Mouse (Mus musculus): ENCODE data around the gene 1110032A03Rik.

The 1110032A03Rik gene

DNA sequence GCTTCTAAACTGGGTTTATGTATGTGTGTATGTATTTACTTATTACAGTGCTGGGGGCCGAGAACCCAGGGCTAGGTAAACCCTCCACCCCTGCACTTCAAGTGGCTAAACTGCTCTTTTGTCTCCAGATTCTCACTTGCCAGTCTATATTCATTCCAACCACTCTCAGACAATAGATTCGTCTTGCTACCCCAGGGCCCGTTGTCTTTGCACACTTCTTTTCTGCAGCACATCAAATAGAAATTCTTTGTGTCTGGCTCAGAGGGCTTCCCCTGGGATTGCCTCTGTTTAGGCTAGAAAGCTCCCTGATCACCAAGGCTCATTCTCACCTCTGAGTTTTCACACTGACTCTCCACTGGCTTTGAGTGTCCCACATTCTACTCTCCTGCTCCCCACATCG, 42.8 kb downstream of the 1110032A03Rik start:
- DNase-seq (ENCODE audit: low read depth) = no peak

DNA sequence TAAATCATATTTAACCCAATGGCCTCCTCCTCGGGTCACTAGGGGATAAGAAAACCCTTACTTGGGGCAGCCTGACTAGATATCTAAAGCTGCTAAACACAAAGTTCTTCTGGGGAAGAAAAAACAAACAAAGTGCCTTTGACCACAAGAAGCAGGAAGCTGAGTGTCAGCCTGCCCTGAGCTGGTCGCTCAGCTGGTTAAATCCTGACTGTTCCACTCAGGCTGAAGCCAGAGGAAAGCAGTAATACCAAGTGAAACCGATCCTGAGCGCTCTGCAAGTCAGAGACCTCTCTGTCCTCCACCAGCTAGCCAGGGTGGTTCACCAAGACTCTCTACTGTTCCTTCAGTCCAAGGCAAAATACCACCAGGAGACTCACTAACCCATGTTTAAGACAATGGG, 45.7 kb downstream of the 1110032A03Rik start:
- DNase-seq (ENCODE audit: low read depth) = no peak

DNA sequence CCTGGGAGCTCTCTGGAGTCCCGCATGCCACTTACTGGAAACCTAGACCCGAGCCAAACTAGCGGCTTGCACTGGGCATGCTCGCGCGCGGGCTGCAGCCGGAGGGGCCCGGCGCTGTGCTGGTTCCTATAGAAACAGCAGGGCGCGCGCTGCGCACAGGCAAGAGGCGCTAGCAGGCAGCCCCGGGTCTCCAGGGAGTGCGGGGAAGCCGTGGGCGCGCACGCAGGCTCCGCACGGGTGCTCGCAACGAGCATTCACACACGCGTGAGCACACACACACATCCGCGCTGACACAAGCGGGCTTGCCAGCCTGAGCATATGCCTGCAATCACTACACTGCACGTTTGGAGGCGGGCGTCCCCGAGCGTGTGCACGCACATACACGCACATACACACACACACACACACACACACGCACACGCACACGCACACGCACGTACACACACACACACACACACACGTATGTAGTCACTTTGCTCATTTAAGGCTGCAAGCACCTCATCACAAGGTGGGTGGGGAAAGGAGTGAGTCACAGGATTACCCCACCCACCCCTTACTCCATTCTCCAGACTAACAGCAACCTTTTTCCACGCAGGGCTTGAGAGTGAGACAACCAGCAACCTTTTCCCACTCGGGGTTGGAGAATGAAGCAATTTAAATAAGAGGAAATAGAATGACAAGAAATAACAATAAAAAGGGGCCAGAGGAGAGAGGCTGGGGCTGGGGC, 47.2 kb downstream of the 1110032A03Rik start:
- DNase-seq (ENCODE audit: low read depth) = peak; percentile 10

DNA sequence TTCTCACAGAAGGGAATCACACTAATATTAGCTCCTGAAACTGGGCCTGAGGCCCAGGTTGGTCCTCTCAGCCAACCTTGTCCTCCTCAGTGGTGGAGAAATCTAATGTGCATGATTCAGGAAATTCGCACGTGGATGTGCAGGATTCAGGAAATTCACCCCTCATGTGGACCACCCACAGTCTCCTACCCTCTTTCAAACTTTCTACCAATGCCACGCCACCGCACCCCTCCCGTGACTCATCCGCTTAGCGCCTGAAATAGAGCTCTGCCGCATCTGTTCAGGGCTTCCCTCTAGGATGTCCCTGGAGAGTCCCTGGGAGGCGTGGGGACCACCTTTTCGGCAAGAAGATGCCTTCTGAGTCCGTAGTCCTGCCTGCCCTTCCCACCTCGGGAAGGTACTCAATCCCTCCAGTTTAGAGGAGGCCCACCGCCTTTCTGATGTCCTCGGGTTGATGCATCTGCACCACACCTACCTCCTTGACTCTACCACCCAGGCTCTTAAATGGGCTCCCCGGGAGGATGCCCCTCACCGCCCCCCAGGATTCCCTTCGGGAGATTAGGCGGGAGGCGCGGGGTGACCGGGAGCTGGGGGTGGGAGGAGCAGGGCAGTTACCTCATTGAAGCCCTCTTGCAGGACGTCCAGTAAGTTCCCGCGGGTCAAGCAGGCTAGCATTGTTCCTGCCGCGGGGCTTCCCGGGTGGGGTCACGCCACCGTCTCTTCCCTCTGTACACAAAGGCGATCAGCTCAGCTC, 48.0 kb downstream of the 1110032A03Rik start:
- DNase-seq (ENCODE audit: low read depth) = no peak

DNA sequence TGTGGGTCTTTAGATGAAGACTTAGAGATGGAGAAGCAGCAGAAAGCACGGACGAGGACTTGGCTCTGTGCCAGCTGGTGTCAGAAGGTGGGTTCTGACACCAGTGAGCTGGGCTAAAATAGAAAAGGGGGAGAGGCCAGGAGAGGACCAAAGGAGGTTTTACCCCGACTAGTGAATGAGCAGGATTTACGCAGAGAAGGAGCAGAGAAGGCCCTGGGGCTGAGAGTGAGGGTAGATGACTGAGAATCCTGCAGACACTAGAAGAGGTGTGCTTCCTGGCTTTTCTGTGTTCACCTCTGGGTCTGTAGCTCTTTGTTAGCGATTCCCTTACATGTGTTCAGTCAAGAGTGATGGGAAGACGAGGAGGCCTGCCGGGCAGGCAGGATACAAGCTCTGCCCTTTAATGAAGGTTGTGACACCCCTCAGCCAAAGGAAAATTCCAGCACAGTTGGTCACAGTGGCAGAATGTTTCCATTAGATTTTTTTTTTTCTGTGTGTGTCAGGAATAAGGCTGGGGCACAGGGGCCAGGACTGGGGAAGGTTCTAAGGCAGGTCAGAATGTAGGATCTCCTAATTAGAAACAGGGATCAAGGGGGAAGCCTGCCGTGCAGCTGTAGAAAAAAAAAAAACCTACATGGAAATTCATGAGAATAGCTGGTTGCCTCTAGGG, 49.3 kb downstream of the 1110032A03Rik start:
- DNase-seq (ENCODE audit: low read depth) = no peak

DNA sequence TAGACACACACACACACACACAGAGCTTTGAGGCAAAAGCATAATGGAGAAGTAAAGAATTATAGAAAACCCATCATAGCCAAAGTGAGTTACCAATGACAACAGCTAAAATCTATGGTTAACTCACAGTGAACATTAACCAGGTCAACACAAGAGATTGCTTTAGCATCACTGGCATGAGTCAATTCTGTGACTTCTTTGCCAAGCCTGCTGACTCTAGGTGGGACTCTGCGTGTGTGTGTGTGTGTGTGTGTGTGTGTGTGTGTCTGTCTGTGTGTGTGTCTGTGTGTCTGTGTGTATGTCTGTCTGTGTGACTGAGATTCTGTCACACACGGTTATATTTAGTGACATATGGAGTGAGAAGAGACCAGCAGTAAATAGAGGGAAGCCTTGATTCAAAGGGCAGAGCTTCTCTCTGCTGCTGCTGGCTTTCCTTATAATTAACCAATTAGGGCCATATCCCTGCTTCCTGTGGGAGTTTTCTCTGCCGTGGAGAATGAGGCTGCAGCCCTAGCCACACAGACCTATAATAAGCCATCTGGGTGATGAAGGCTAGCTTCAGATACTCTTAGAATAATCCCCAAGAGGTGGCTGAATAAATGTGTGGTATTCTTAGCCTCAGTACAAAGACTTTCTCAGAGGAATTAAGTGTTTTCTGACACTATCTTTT, 50.5 kb downstream of the 1110032A03Rik start:
- DNase-seq (ENCODE audit: low read depth) = no peak

DNA sequence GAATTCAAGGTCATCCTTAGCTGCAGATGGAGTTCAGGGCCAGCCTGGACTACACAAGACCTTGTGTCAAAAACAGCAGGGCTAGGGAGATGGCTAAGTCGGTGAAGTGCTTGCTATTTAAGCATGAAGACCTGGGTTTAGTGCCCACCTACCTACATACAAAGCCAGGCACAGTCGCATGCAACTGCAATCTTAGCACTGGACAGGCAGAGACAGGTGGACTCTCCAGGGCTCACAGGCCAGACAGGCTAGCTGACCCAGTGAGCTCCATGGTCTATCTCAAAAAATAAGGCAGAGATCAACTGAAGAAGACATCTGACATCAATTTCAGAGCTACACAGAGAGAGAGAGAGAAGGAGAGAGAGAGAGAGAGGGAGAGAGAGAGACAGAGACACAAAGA, 51.2 kb downstream of the 1110032A03Rik start:
- no peak for DNase-seq (ENCODE audit: low read depth)

DNA sequence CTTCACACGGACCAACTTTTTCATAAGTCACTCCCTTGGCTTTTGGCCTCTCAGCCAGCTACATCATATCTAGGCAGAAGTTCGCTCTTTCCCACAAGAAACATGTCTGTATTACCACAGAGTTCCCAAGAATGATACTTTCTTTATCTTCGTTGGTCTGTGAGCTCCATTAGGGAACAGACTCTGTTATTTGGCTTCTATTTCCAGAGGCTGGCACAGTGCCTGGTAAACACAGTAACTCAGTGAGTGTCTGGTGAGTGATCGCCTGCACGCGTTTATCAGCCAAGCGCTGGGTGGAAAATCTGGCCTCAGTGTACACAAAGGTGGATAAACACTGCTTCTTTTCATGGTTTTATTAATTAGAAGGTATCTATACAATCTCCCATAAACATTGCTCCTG, 51.9 kb downstream of the 1110032A03Rik start:
- no peak for DNase-seq (ENCODE audit: low read depth)

DNA sequence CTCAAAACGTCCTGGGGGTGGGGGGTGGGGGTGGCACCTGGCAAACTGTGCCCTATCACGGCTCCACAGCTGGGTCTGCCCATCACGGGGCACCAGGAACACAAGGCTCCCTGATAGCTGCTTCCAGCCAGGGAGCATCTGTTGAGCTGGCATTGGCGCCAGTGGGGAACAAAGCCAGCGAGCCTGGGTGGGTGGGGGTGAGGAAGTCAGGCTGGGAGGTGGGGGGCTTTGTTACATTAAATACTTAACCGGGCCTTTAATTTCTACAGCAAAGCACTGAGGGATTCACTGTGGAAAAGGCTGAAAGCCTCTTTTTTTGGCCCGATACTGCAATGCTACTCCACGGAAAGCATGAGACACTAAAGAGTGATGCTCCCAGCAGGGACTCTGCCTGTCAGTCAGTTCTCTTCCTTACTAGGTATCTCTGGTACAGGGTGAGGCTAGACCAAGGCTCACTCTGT, 52.8 kb downstream of the 1110032A03Rik start:
- DNase-seq (ENCODE audit: low read depth) = no peak

DNA sequence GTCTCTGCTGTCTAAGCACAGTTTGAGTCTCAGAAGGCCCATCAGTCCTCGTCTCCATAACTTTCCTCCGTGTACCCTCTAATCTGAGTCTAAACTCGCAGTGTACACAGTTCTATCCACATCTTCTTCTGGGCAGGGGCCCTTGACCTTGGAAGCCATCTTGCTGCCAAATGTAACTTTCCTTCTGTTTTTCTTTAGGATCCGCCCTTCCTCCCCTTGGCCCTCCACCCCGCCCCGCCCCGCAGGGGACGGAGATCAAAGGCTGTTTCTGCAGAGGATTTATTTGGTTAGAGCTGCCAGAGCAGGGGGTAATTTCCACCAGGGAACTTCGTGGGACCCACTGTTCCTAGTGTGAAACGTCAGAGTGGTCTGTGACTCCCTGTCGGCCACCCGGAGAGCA, 54.3 kb downstream of the 1110032A03Rik start:
- DNase-seq (ENCODE audit: low read depth) = no peak

DNA sequence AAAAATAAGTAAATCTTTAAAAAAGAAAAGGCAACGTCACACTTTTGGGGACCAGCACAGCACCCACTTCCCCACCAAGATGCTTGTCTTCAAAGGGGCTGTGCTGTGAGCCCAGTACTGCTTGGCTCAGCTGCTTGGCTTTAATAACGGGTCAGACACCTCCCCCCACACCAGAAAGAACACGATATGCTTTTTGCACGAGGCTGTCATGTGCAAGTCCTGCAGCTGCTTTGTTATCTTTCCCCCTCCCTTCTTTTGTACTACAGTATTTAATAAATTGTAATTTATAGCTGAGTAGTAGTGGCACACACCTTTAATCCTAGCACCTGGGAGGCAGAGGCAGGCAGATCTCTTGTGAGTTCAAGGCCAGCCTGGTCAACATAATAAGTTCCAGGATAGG, 56.4 kb downstream of the 1110032A03Rik start:
- DNase-seq (ENCODE audit: low read depth) = no peak

DNA sequence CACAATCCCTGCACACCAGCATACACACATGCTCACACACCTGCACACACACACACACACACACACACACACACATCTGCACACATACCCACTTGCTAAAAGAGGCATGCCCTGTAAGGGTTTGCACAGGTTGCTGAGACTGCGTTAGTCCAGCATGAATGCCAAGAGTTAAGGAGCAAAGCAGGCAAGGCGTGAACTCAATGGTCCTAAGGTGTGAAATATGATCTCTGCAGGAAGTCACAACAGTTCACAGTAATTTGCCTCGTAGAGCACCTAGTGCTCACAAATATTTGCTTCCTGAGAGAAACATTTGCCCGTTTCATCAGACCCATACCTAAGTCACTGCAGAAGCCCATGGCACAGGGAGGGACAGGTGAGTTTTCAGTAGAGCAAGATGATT, 61.1 kb downstream of the 1110032A03Rik start:
- no peak for DNase-seq (ENCODE audit: low read depth)
